Mouse (Mus musculus): ENCODE data around the gene Tgif2. TPM values are rescaled to one million over a fixed set of nuclear protein-coding genes. Genes with fewer than 3 reads are reported as not detected.
"Not testable (repeated sequence)": the region's sequence is repeated elsewhere in the genome, so short reads cannot be mapped to it uniquely, and the experiment has no call there.

The Tgif2 gene
- total RNA-seq, 1 experiment from 2014 or later = 7.7 TPM

- no peak for DNase-seq
These were observed 3.5 kb downstream of the Tgif2 start for GRCm38 (mm10) chr2:156843331-156843730.

GRCm38 (mm10) chr2:156844715-156845114 lies 4.9 kb downstream of the Tgif2 start:
- DNase-seq = no peak

GRCm38 (mm10) chr2:156847653-156848052 lies 7.8 kb downstream of the Tgif2 start:
- peak; percentile 22 for DNase-seq

- no peak for DNase-seq
These were observed 8.8 kb downstream of the Tgif2 start for GRCm38 (mm10) chr2:156848526-156849182.

- DNase-seq = no peak
These were observed 10.7 kb downstream of the Tgif2 start for GRCm38 (mm10) chr2:156850505-156850904.

- DNase-seq = not testable (repeated sequence)
These were observed 13.8 kb downstream of the Tgif2 start for GRCm38 (mm10) chr2:156853584-156853983.

GRCm38 (mm10) chr2:156853999-156854771 lies 14.4 kb downstream of the Tgif2 start:
- DNase-seq = peak; percentile 64

- no peak for DNase-seq
These were observed 16.5 kb downstream of the Tgif2 start for GRCm38 (mm10) chr2:156856311-156856710.

GRCm38 (mm10) chr2:156857385-156857791 lies 17.6 kb downstream of the Tgif2 start:
- no peak for DNase-seq

- no peak for DNase-seq
These were observed 18.0 kb downstream of the Tgif2 start, which contains the start of gene 4930518I15Rik for GRCm38 (mm10) chr2:156857835-156858234. 4930518I15Rik (minus strand) TSS chr2:156857946.

GRCm38 (mm10) chr2:156858671-156859070 lies 18.9 kb downstream of the Tgif2 start:
- no peak for DNase-seq

- DNase-seq = peak; percentile 68
These were observed 22.4 kb downstream of the Tgif2 start for GRCm38 (mm10) chr2:156862041-156862717.

- DNase-seq = peak; percentile 99
These were observed 23.1 kb downstream of the Tgif2 start, which contains the start of gene Rab5if for GRCm38 (mm10) chr2:156862772-156863486. Rab5if (plus strand) TSS chr2:156863128.

- peak; percentile 90 for DNase-seq
These were observed 23.8 kb downstream of the Tgif2 start for GRCm38 (mm10) chr2:156863487-156864160.

- no peak for DNase-seq
These were observed 24.7 kb downstream of the Tgif2 start for GRCm38 (mm10) chr2:156864481-156864880.

GRCm38 (mm10) chr2:156868994-156869393 lies 29.2 kb downstream of the Tgif2 start:
- DNase-seq = peak; percentile 59

- DNase-seq = no peak
These were observed 29.7 kb downstream of the Tgif2 start for GRCm38 (mm10) chr2:156869554-156869953.

- DNase-seq = peak; percentile 85
These were observed 30.7 kb downstream of the Tgif2 start for GRCm38 (mm10) chr2:156870519-156870918.

GRCm38 (mm10) chr2:156873629-156874028 lies 33.8 kb downstream of the Tgif2 start:
- DNase-seq = peak; percentile 68

- no peak for DNase-seq
These were observed 34.4 kb downstream of the Tgif2 start for GRCm38 (mm10) chr2:156874047-156874759.

Measured in adrenal gland, postnatal 14 days (tissue).